Mouse (Mus musculus) liver (tissue): ENCODE results near the gene Slc48a1.

ENCODE experiments used
- DNase-seq: peaks from one replicate; pipeline ENCODE4 v3.0.0-alpha.2; 2020; ENCODE audit warnings: mixed read lengths

Slc48a1 gene

DNA sequence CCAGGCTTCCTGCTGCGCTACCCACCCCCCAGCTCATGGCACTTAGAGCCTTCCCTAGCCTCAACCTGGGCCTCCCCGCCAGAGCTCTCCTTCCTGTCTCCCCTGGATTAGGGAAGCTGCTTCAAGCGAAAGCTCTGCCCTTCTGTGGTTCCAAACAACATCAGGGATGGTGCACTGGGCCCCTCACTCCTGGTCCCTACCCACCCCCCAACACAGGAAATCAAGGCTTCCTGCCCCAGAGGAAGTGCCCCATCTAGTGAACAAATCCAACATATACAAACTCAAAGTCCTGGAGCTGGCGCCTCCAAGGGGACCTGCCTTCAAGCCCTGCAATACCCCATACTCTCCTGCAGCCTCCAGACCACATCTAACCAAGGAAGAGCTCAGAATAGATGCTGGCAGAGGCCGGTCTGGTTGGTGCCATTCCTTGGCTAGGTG, 50.6 kb downstream of the Slc48a1 start:
- peak; percentile 26 for DNase-seq

DNA sequence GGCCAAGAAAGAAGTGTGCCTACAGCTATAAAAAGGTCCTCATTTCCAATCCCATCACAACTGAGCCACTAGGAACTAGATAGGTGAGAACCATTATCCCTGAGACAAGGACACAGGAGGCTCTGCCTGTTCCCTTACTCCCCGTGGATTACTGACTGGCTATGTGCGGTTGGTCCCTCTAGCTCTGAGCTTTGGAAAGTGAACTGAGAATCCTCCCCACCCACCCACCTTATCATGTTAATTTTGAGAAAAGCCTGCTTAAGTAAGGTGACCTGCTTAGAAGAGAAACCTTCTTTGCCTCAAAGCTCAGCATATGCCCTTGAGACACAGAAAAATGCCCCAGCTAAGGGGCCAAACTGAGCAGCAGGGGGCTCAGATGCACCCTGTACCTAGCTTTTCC, 51.1 kb downstream of the Slc48a1 start:
- DNase-seq: no peak

DNA sequence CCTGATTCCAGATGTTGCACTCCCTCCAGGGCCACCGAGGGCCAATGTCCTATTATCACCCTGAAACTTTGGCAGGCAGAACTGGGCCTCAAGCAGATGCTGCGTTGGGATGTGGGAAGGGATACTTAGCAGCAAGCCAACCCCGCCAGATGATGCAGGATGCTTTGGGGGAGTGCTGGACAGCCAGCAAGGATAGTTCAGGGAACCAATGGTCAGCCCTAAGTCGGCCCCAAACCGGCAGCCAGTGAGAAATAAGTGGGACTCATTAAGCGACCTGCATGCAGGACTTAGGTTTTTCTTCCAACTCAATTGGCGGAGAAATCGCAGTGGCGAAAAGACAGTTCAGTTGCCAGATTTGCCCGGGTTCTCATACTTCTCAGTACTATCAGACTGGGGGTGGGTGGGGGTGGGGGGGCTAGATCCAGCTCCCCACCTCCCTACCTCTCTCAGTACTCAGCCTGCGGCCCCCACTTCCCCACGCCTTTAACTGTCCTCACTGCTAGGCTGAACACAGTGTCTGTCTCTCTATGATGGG, 52.0 kb downstream of the Slc48a1 start:
- DNase-seq: no peak

DNA sequence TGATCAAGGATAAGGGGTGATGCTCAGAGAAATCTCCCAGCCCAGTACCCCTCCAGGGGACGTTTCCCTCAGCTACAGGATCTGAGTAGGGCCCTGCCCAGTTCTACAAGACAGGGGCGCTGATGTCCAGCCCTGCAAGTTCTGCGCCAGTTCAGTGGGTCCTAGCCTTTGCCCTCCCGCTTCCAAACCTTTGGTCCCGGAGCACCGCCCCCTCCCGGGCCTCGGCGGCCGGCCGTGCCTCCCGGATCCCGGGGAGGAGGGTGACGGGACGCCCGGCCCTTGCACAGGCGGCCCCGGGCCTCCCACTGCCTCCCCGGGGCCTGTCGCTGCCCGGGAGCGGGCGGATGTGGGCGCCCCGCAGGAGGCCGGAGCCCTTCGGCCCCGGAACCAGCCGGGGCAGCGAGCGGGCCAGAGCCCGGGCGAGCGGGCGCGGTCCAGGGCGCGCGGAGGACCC, 52.5 kb downstream of the Slc48a1 start:
- DNase-seq: peak; percentile 43

DNA sequence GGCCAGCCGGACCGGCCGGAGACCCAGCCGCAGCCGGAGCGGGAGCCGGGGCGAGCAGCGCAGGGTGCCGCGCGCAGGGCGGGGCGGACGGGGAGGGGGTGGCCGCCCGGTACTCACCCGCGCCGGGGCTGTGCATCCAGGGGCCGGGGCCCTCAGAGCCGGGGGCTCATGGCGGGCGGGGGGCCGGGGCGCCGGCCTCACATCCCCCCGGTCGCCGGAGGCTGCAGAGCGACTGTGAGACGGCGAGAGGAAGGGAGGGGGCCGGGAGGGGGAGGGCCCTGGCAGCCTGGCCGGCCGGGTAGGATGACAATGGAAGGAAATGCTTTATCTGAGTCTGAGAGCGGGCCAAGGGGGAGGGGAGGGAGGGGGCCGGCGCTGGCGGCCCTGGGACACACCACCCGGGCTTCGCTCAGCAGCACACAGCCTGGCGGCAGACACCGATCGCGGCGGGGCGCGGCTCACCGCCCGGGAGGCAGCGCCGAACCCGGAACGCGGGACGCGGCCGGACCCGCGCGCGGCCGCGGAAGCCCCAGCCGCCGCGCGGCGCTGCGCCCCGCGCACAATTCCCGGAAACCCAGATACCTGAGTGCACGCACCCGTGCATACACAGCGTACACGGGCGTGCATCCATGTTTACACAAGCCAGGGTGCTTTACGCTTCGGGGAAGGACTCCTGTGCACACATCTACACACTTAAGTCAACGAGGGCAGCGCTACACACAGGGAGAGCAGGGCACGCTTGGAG, 53.1 kb downstream of the Slc48a1 start:
- DNase-seq: peak; percentile 77

DNA sequence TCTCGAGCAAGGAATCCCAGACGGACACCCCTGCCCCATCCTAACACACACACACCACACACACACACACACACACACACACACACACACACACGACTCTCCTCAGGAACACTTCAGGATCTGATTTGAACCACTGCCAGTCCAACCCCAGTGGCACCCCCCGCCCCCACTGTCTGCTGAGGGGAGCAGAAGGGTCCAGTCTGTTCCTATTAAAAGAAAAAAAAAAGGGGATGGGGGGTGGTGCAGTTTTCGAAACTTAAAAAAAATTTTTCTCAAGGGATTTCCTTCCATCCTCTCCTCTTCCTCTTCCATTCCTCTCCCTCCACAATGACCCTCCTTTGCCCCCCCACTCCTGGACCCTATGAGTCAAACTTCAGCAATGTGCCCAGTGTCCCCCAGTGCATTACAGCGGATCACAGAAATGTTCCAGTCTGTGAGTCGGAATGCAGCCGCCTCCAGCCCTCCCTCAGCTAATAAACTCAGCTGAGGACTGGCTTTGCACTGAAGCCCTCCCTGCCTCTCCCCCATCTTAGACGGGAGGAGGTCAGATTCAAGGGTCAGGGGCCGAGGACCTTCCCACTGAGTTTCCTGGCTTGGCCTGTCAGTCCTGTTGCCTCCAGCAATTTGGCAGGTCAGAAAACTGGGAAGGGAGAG, 53.8 kb downstream of the Slc48a1 start:
- peak; percentile 29 for DNase-seq

DNA sequence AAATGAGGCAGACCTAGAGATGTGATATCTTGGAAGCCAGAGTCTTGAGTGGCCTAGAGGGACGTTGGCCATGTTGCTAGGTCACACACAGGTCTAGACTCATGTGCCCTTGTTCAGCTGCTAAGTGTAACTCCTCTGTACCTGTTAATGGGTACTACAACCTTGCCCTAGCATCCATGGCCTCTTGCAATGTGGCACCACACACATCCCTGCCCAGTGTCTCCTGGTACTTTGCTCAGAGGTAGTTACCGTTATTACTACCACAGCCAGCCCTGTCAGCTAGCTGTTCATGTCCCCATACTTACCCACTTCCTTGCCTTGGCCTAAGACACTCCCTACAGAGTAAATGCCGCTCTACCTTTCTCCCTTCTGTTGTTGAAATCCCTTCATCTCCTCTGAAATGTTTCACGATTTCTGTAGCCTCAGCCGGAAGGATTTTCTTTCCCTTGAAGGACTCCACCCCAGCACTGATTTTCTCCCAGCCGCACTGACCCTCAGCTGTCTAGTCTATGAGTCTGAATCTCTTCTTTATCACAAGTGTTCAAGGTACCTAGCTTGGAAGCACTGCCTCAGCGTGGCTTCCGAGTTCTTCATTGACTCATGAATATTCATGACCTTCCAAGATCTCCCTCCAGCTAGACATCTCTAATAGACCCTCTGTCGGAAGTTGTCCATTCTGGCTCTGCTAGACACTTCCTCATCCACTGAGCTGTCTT, 54.6 kb downstream of the Slc48a1 start:
- no peak for DNase-seq

DNA sequence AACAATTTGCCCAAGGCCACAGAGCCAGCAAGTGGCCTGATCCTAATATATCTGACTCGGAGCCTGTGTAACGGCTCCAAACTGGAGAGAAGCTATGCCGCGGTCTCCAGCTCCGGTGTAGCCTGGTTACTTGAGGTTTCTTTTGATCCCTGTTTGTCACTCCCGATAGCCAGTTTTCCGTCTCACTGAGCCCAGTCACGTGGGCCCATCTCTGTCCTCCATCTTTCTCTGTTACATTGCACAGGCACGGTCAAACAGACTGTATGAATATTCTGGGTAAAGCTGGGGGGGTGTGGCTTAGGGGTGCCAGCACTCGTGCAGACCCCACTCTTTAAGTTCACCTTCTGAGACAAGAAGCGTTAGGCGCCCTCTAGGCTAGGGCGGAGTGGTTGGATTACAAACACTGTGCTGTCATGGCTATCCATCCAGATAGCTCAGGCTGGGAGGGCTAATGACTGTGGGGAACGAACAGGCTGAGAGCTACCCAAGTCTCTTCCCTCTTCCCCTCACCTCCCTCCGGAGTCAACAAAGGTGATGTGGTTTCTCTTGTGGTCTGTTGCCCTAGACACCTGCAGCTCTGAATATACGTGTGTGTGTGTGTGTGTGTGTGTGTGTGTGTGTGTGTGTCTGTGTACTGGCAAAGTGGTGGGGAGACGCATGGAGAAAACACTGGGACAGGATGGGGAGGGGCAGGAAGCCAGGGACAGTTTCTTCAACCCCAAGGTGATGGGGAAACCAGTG, 58.0 kb downstream of the Slc48a1 start:
- no peak for DNase-seq

DNA sequence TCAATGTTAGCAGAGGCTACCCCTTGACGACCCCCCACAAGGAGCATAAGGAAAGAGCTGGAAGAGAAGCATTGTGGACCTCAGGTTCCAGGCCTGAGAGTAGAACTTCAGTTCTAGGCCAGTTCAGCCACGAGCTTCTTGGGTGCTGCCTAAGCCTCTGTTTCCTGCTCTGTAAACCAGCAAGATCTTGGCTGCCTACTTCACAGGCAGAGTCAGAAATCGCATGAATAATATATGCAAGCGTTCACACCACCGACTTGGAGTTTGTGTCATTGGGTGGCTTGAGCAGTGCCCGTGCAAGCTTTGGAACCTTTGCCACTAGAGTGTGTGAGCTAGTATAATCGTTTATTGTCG, 58.6 kb downstream of the Slc48a1 start:
- DNase-seq: no peak

DNA sequence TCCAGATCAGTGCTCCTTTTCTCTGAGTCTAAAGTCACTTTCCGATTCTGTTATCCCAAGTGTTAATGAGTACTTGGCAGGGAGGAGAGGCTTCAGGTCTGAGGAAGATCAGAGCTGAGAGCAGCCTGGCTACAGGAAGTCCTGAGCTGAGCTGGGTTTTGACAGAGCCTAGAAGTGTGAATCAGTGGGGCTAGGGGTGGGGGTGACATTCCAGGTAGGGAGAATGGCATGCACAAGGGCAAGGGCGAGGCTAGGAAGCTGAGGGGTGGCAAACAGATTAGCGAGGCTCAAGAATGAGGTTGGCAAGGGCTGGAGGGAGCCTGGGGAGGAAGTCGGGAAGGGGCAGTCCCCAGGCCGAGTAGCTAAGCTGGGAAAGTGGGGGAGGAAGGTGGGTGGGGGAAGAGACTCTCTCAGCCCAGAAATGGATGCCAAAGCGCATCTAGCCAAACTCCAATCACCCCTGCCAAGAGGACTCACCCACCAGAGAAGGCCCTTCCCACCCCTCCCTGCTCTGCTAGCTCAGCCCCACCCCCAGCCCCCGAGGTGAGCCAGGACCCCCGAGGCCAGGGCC, 59.3 kb downstream of the Slc48a1 start:
- no peak for DNase-seq

DNA sequence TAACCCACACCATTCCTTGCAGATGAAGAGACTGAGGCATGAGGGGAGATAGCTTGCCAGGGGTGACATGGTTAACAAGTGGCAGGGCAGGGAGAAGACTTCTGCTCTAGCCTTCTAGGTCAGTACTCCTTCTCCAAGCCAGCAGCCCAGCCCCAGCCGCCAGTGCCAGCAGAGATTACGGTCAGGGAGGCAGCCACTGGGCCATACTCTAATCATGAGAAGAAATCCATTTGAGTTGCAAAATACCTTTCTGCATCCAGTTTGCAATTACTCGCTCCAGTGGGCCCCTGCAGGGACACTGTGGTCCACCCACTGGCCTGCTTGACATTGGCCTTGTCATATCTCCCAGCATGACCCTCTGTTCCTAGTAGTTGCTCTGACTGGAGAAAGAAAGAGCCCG, 60.1 kb downstream of the Slc48a1 start:
- DNase-seq: no peak

DNA sequence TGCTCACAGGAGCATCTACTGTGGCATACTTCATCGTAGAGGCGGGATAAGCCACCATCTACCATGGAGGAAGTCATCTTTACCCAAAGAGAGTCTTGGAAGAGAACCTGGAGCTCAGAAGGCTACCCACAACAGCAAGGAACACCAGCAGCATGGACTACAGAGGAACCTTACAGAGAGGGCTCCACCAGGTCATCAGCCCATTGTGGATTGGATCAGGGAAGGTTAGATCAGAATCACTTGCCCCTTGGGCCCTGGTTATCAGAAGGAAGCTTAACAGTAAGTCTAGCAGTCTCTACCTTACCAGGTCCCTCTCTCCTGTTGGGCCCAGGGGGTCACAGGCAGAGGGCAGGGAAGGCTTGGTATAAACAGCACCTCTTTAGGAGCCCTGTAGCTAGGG, 60.7 kb downstream of the Slc48a1 start:
- no peak for DNase-seq

DNA sequence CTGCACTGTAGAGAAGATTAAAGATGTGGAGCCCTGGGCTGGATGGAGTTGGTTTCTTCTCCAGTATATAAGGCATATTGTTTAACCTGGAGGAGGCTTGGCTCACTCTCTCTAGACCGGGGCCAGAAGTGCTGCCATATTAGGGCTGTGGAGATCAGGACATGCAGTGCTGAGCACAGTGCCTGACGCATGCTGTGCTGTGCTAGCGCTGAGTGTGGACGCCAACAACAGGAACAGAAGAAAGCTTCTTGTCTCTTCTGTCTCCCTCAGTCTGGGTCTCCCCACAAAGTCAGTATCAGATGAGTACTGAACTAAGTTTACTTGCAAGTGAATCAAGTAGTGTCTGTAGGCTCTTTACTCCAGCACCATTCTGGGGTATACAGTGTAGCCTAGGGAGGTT, 61.2 kb downstream of the Slc48a1 start:
- no peak for DNase-seq

DNA sequence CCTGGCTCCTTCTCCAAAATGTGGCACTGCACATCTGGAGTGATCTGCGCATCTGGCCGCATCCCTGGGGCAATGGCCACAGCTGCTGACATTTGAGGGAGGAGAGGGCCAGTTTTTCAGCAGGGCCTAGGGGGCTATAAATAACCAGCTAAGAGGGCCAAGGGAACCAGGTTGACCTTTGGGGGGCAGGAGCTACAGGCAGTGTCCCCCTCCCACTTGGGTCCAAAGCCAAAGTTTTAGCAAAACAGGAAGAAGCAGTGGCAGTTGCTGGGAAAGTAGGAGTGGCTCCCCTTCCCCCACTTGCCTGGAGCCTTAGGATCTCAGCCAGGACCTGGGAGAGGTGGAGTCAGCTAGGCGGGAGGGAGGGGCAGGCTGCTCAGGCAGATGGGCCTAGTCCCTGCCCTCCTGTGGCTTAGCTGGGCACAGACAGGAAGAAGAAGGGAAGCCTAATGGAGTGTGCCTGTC, 61.7 kb downstream of the Slc48a1 start:
- DNase-seq: peak; percentile 76

DNA sequence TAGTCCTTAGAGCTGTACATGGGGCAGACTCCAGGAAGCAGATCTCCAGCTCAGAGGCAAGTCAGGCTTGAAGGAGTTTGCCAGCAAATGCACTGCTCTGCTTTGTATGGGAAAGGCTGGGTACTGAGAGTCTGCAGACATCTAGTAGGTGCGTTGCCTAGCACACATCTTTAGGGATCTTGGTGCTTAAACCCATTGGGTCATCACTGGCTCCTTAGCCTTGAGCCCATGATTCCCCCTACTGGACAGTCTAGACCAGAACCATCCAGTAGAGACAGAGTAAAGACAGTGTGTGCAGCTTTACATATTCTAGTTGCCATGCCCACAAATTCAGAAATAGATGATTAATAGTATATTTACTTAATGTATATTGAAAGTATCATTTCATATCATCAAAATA, 62.5 kb downstream of the Slc48a1 start:
- no peak for DNase-seq

DNA sequence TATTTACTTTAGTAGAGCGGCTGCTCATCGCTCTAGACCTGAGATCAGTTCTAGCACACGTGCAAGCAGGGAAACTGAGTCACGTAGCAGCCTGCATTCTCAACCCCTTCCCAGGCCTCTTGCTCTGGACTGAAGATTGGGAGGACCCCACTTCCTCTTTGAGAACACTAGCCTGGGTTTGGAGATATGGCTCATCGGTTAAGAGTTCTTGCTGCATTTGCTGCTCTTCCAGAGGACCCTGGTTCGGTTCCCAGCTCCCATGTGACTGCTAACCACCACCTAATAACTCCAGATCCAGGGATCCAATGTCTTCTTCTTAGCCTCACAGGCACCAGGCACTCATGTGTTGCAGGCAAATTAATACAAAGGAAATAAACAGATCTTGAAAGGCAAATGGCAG, 63.1 kb downstream of the Slc48a1 start:
- no peak for DNase-seq

DNA sequence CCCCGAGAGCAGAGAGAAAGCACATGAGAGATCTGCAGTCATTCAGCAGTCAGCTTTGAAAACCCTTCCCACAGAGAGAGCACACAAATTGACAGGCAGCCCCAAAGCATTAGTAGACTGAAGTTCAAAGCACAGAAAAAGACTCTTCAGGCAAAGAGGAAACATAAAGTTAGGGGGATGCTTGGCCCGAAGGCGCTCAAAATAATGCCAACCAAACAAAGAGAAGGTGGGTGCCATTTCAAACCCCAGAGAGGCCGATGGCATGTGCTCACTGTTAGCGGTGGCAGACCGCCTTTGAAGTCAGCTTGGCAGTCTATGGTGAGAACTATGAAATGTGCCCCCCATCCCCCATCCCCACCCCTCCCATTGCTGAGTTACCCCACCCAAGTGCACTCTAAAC, 63.7 kb downstream of the Slc48a1 start:
- DNase-seq: no peak
